Mouse (Mus musculus) midbrain, embryonic 15.5 days (tissue): Measurements from ENCODE around the gene Tmem159. TPM values are rescaled to one million over a fixed set of nuclear protein-coding genes. Genes with fewer than 3 reads are reported as not detected.

ENCODE experiments used
- ATAC-seq: fragments of 200-750 bp; cut with Nextera tagmentation; replicated peaks from 2 replicates; pipeline ENCODE4 v1.8.0; 2017; ENCODE audit warnings: moderate TSS enrichment
- H3K27ac ChIP-seq: fragments of 300-500 bp; sonication (generic); 2 replicates; pipeline ENCODE4 v1.5.1; 2015; ENCODE audit warnings: mild to moderate bottlenecking, inconsistent platforms
- H3K27me3 ChIP-seq: fragments of 300-500 bp; sonication (generic); replicated peaks from 2 replicates; pipeline ENCODE4 v1.6.1; 2015; ENCODE audit warnings: inconsistent platforms
- H3K36me3 ChIP-seq: fragments of 300-500 bp; sonication (generic); replicated peaks from 2 replicates; pipeline ENCODE4 v1.6.1; 2015; ENCODE audit warnings: inconsistent platforms
- H3K4me1 ChIP-seq: fragments of 300-500 bp; sonication (generic); 2 replicates; pipeline ENCODE4 v1.6.1; 2015; ENCODE audit warnings: inconsistent platforms
- H3K4me2 ChIP-seq: fragments of 300-500 bp; sonication (generic); 2 replicates; pipeline ENCODE4 v1.6.1; 2015; ENCODE audit warnings: inconsistent platforms, mild to moderate bottlenecking, moderate library complexity
- H3K4me3 ChIP-seq: fragments of 300-500 bp; sonication (generic); 2 replicates; pipeline ENCODE4 v1.5.1; 2015; ENCODE audit warnings: mild to moderate bottlenecking, inconsistent platforms
- H3K9ac ChIP-seq: fragments of 300-500 bp; sonication (generic); 2 replicates; pipeline ENCODE4 v1.6.1; 2015; ENCODE audit warnings: mild to moderate bottlenecking, inconsistent platforms
- H3K9me3 ChIP-seq: fragments of 300-500 bp; sonication (generic); 2 replicates; pipeline ENCODE4 v1.6.1; 2016; ENCODE audit warnings: inconsistent platforms
- WGBS: fragments of 180-500 bp; shearing (Covaris S2); methylation state at CpG from one replicate; pipeline ENCODE4 v1.1.7; 2015; ENCODE audit warnings: mixed read lengths; 5-methylcytosine and 5-hydroxymethylcytosine counted together
- polyA plus RNA-seq: library from polyadenylated mRNA; unstranded; fragments of >200 nt; fragmentation: Nextera tagmentation; extraction: Ambion mirVana; gene quantifications from 2 replicates; pipeline ENCODE4 v1.2.1, GENCODE M21; 2015

Tmem159 gene
- polyA plus RNA-seq, 1 experiment from 2014 or later = 10.8 TPM

DNA sequence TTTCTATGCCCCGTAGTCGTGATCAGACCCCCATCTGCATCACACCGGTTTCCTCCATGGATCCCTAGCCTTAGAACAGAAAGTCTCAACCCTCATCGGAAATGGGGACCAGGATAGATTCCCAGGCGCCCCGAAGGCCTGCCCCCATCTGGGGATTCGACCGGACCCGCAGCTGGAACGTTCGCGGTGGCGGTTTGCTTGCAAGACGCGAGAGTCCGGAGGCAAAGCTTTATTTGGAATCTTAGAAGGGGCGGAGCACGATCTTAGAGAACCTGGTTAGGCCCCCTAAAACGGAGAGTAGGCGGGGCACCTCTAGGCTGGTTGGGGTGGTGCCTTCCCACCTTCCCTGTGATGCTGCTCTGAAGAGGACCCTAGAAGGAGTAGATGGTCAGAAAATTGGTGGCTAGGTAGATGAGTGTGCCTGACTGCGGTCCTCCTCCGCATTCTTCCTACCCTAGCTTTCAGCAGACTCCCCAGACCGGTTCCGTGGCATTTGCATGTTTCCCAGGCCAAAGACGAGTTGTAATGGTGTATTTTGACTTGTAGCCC, 940 bp downstream of the Tmem159 start:
- Histone ChIP-seq H3K4me3 (peak overlapping the region; percentile 58), H3K4me1 (peaks cover 18% of the 10 kb centered on the region), H3K27me3 (peaks cover 20% of the 10 kb centered on the region), H3K4me2 (peak overlapping the region; percentile 91), H3K27ac (no peak overlapping the region), H3K36me3 (no peaks in the 10 kb centered on the region), H3K9me3 (no peaks in the 10 kb centered on the region), H3K9ac (peak overlapping the region; percentile 46)
- peak; percentile 65 for ATAC-seq
- 2% methylated on average over 25 of the region's 25 CpGs for WGBS

- Histone ChIP-seq H3K4me3 (no peak overlapping the region), H3K27me3 (peaks cover 20% of the 10 kb centered on the region), H3K27ac (no peak overlapping the region), H3K9ac (no peak overlapping the region), H3K36me3 (no peaks in the 10 kb centered on the region), H3K9me3 (no peaks in the 10 kb centered on the region), H3K4me1 (peaks cover 18% of the 10 kb centered on the region), H3K4me2 (no peak overlapping the region)
- 47% methylated on average over 3 of the region's 3 CpGs for WGBS
- no peak for ATAC-seq
Observed at GRCm38 (mm10) chr7:120104975-120105374, 2.8 kb downstream of the Tmem159 start.

GRCm38 (mm10) chr7:120106356-120106755, 4.2 kb downstream of the Tmem159 start:
- Histone ChIP-seq H3K27me3 (peaks cover 19% of the 10 kb centered on the region), H3K4me2 (no peak overlapping the region), H3K36me3 (no peaks in the 10 kb centered on the region), H3K27ac (no peak overlapping the region), H3K9me3 (no peaks in the 10 kb centered on the region), H3K4me3 (no peak overlapping the region), H3K4me1 (peaks cover 18% of the 10 kb centered on the region), H3K9ac (no peak overlapping the region)
- ATAC-seq = no peak
- 59% methylated on average over 2 of the region's 2 CpGs for WGBS

DNA sequence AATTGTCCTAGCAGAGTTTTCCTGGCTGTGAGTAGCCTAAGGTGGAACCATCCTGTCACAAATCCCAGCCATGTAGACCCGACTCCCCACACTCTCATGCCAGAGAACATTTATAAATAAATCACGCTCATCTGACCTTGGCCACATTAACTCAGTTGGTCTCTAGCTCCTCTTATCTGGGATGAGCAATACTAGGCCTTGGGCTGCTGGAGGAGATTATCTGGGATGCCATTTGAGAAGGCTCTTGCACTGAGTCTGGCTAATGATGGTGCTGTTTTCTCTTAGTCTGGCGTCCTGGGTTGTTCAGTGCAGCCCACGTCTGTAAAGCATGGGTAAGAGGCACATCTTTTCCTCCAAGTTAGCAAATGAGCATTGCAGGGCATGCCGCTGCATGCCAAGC, 7.5 kb downstream of the Tmem159 start:
- H3K4me2 ChIP-seq = no peak overlapping the region
- no peaks in the 10 kb centered on the region for H3K4me1 ChIP-seq
- no peak for ATAC-seq
- H3K36me3 ChIP-seq = no peaks in the 10 kb centered on the region
- H3K9ac ChIP-seq = no peak overlapping the region
- no peak overlapping the region for H3K27ac ChIP-seq
- H3K9me3 ChIP-seq = no peaks in the 10 kb centered on the region
- no peak overlapping the region for H3K4me3 ChIP-seq
- WGBS = 87% methylated on average over 5 of the region's 5 CpGs
- no peaks in the 10 kb centered on the region for H3K27me3 ChIP-seq

DNA sequence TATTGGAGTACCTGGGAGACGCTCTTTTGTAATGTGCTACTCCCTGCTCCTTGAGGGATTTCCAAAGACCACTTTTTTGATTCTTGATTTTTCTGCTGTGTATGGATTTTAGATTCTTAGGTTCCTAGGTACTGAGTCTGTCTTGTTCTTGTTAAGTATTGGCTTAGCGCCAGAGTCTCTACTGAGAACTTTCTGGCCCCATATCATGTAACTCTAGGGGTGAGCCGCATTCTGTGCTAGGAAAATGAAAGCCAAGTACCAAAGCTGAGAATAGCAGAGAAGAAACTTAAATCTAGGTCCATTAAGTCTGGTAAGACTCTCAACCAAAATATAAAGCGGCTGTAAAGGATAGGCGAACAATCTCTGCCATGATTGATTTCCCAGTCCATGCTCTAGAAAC, 14.8 kb downstream of the Tmem159 start:
- Histone ChIP-seq H3K9ac (no peak overlapping the region), H3K27me3 (no peaks in the 10 kb centered on the region), H3K27ac (no peak overlapping the region), H3K36me3 (no peaks in the 10 kb centered on the region), H3K4me3 (no peak overlapping the region), H3K9me3 (no peaks in the 10 kb centered on the region), H3K4me2 (no peak overlapping the region), H3K4me1 (peaks cover 5% of the 10 kb centered on the region; the same call in 1 of the 2 replicates)
- no peak for ATAC-seq
- 90% methylated on average over 5 of the region's 5 CpGs for WGBS

DNA sequence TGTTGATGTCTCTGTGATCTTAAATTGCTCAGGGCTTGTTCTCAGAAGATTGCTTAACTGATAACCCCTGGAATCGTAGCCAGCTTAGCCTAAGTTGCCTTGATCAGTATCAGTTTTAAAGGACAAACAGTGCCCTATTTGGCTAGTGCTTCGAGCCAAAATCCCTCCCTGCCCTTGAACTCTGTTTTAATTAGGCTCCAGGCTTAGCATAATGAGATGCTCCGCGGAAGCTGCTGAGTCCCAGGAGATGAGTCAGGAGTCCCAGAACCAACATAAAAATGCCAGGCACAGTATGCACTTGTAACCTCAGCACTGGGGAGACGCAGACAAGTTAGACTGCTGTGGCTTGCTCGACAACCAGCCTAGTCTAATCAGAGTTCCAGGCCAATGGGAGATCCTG, 15.4 kb downstream of the Tmem159 start:
- ATAC-seq = no peak
- Histone ChIP-seq H3K9me3 (no peaks in the 10 kb centered on the region), H3K4me2 (no peak overlapping the region), H3K4me3 (no peak overlapping the region), H3K36me3 (no peaks in the 10 kb centered on the region), H3K4me1 (peaks cover 5% of the 10 kb centered on the region; the same call in 1 of the 2 replicates), H3K27me3 (no peaks in the 10 kb centered on the region), H3K9ac (no peak overlapping the region), H3K27ac (no peak overlapping the region)
- 16% methylated on average over 6 of the region's 6 CpGs for WGBS

GRCm38 (mm10) chr7:120123776-120124175, 21.6 kb downstream of the Tmem159 start:
- H3K9ac ChIP-seq = no peak overlapping the region
- H3K27me3 ChIP-seq = no peaks in the 10 kb centered on the region
- H3K36me3 ChIP-seq = no peaks in the 10 kb centered on the region
- no peak for ATAC-seq
- H3K4me2 ChIP-seq = no peak overlapping the region
- WGBS = 81% methylated on average over 4 of the region's 4 CpGs
- H3K4me1 ChIP-seq = no peaks in the 10 kb centered on the region
- H3K4me3 ChIP-seq = no peak overlapping the region
- H3K9me3 ChIP-seq = no peaks in the 10 kb centered on the region
- H3K27ac ChIP-seq = no peak overlapping the region

- Histone ChIP-seq H3K4me2 (no peak overlapping the region), H3K36me3 (no peaks in the 10 kb centered on the region), H3K27ac (no peak overlapping the region), H3K27me3 (no peaks in the 10 kb centered on the region), H3K4me1 (no peaks in the 10 kb centered on the region), H3K4me3 (no peak overlapping the region), H3K9ac (no peak overlapping the region), H3K9me3 (no peaks in the 10 kb centered on the region)
- 0% methylated on average over 3 of the region's 3 CpGs for WGBS
- peak; percentile 93 for ATAC-seq
Observed at GRCm38 (mm10) chr7:120124844-120125243, 22.7 kb downstream of the Tmem159 start.

GRCm38 (mm10) chr7:120126976-120127685, 25.0 kb downstream of the Tmem159 start:
- Histone ChIP-seq H3K9ac (no peak overlapping the region), H3K4me2 (no peak overlapping the region), H3K4me3 (no peak overlapping the region), H3K27ac (no peak overlapping the region), H3K36me3 (no peaks in the 10 kb centered on the region), H3K9me3 (no peaks in the 10 kb centered on the region), H3K27me3 (no peaks in the 10 kb centered on the region), H3K4me1 (no peaks in the 10 kb centered on the region)
- no peak for ATAC-seq
- 16% methylated on average over 5 of the region's 5 CpGs for WGBS

DNA sequence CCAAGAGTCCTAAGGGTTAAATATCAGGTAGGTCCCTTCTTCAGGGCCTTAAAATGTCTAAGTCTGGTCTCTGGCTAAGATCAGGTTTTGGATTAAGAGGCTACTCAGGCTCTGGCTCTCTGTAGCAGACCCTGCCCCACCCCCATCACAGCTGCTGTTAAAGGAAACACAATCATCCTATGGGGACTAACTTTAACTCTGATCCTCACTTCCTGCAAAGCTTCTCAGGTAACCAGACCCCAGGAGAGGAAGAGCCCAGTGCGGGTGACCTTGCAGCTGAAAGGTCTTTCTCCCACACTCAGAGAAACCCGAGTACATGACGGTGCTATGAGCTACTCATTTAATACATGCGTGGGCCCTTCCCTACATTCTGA, 25.5 kb downstream of the Tmem159 start:
- Histone ChIP-seq H3K9me3 (no peaks in the 10 kb centered on the region), H3K4me1 (no peaks in the 10 kb centered on the region), H3K36me3 (no peaks in the 10 kb centered on the region), H3K27me3 (no peaks in the 10 kb centered on the region), H3K9ac (no peak overlapping the region), H3K27ac (no peak overlapping the region), H3K4me2 (no peak overlapping the region), H3K4me3 (no peak overlapping the region)
- WGBS = 55% methylated on average over 4 of the region's 4 CpGs
- no peak for ATAC-seq

GRCm38 (mm10) chr7:120128951-120129350, 26.8 kb downstream of the Tmem159 start:
- no peaks in the 10 kb centered on the region for H3K27me3 ChIP-seq
- H3K4me3 ChIP-seq = no peak overlapping the region
- no peaks in the 10 kb centered on the region for H3K4me1 ChIP-seq
- no peak overlapping the region for H3K9ac ChIP-seq
- H3K27ac ChIP-seq = no peak overlapping the region
- ATAC-seq = no peak
- H3K9me3 ChIP-seq = no peaks in the 10 kb centered on the region
- no peak overlapping the region for H3K4me2 ChIP-seq
- 50% methylated on average over 4 of the region's 4 CpGs for WGBS
- H3K36me3 ChIP-seq = no peaks in the 10 kb centered on the region

DNA sequence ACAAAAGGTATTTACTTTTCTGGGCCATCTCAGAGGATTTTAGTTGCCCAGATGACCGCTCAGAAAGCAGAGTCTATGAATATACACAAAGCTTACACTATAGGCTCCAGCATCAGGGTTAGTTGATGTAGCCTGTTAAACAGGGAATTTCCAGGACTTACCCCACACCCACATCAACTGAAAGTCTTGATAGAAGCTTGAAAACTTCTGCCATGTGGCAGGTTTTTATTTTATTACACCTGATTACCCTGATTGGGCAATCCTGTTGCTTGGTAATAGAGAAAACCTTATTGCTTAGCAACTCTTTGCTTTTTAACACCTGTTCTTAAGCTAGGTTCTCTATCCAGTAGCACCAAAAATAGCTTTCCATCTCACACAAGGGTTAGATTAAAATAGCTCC, 40.6 kb downstream of the Tmem159 start:
- H3K27me3 ChIP-seq = no peaks in the 10 kb centered on the region
- no peak for ATAC-seq
- no peak overlapping the region for H3K4me2 ChIP-seq
- H3K4me1 ChIP-seq = no peaks in the 10 kb centered on the region
- H3K27ac ChIP-seq = no peak overlapping the region
- no peak overlapping the region for H3K4me3 ChIP-seq
- 83% methylated on average over 1 of the region's 1 CpGs for WGBS
- no peaks in the 10 kb centered on the region for H3K9me3 ChIP-seq
- no peak overlapping the region for H3K9ac ChIP-seq
- no peaks in the 10 kb centered on the region for H3K36me3 ChIP-seq

- no peaks in the 10 kb centered on the region for H3K27me3 ChIP-seq
- H3K4me2 ChIP-seq = no peak within 1 kb of the TSS
- no peaks in the 10 kb centered on the region for H3K4me1 ChIP-seq
- H3K27ac ChIP-seq = no peak within 1 kb of the TSS
- H3K36me3 ChIP-seq = no peaks in the 10 kb centered on the region
- WGBS = 80% methylated on average over 9 of the region's 9 CpGs
- no peaks in the 10 kb centered on the region for H3K9me3 ChIP-seq
- no peak within 1 kb of the TSS for H3K4me3 ChIP-seq
- H3K9ac ChIP-seq = no peak within 1 kb of the TSS
- no peak for ATAC-seq
Observed at GRCm38 (mm10) chr7:120145191-120145590, 43.0 kb downstream of the Tmem159 start, which contains the start of gene Zp2. Zp2 (minus strand) TSS chr7:120145291.
